Mouse (Mus musculus) Muller cell, postnatal 12 days (primary cell): Measurements from ENCODE around the gene Rft1.

Experiments used
- DNase-seq: peaks from one replicate; pipeline ENCODE4 v3.0.0-alpha.2; 2015; ENCODE audit errors: inconsistent ontology term

The Rft1 gene

GRCm38 (mm10) chr14:30653943-30654659, at the start of gene Rft1:
Rft1 (plus strand) TSS chr14:30654360.
- DNase-seq: peak; percentile 96

GRCm38 (mm10) chr14:30606817-30607216, 47.3 kb upstream of the Rft1 start:
- DNase-seq: no peak

DNA sequence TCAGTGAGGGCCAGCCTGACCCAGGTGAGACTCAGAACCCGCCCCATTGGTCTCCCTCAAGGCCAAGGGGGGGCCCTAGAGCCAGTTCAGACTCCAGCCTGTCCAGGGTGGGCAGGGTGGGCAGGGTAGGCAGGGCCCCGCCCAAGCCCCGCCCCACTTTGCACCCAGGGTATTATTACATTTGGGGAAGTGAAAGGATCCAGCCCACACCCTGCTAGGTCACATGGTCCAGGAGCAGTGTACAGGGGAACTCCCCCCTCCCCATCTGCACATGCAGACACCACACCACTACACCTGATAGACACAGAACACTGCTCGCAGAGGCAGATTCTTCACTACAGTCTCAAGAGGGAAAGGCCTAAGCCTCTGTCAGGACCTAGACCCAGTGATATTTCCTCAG, 46.5 kb upstream of the Rft1 start:
- no peak for DNase-seq

DNA sequence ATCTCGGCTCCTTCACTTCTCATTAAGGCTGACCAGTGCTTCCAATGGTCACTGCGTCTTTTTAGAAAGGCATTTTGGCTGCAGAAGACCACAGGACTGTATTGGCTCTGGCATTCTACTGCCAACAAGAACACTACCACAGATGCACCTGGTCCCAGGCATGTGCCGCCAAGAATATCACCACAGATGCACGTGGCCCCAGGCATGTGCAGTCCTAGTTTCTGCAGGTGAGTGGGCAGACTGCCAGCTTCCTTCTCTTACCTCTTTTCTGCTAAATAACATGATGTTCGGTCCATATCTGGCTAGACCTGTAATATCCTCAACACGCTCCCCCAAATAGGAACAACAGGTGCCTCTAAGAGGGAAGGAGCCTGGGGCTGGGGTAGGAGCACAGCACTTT, 46.0 kb upstream of the Rft1 start:
- no peak for DNase-seq

DNA sequence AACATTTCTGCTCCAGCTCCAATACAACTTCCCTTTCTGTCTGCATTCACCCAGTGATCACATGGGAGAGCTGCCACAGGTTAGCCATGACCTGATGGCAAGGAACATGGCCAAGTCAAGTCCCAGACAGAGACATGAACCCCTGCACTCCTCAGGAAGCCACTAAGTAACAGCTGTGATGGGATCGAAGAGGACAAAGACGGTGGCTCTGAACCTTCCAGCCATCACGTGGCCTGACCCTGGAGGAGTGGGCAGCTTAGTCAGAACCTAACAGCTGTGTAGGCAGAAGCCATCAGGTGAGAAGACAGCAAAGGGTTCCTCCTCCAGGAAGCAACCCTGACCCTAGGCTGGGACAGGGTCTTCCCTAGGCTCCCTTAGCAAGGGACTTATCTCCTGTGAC, 44.7 kb upstream of the Rft1 start:
- no peak for DNase-seq

- DNase-seq: no peak
These were observed 43.9 kb upstream of the Rft1 start for GRCm38 (mm10) chr14:30610304-30610703.

DNA sequence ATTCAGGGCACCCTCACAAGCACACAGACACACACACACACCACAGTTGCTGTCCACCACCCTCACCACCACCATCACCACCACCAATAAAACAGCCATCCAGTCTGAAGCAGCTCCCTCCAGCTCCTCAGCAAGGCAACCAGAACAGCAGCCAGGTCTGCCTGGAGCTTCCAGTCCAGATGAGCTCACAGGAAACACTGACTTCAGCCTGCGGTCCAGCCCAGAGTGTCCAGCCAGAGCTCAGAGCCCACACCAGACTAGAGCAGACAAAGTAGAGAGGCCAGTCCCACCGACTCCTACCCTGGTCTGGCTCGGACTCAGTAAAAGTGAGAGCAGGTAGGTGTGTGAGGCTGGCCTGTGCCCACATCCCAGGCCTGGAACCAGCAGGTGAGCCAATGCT, 43.2 kb upstream of the Rft1 start:
- no peak for DNase-seq

DNA sequence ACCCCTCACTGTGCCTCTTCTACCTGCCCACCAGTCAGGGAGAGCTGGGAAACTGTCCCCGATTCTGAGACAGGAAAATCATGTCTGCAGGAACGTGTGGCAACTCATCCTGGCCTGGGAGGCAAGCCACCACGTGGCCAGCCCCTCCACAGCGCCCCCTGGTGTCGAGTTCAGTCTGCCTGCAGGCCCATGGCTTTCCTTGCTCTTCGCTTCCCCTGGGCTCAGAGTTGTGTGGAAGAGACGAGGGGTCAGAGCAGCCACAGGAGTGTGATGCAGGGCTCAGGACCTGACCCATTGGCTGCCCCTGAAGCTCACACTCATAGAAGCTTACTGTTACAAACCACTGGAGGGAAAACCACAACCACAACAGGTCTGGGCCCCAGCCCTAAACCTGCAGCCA, 41.6 kb upstream of the Rft1 start:
- peak; percentile 54 for DNase-seq

DNA sequence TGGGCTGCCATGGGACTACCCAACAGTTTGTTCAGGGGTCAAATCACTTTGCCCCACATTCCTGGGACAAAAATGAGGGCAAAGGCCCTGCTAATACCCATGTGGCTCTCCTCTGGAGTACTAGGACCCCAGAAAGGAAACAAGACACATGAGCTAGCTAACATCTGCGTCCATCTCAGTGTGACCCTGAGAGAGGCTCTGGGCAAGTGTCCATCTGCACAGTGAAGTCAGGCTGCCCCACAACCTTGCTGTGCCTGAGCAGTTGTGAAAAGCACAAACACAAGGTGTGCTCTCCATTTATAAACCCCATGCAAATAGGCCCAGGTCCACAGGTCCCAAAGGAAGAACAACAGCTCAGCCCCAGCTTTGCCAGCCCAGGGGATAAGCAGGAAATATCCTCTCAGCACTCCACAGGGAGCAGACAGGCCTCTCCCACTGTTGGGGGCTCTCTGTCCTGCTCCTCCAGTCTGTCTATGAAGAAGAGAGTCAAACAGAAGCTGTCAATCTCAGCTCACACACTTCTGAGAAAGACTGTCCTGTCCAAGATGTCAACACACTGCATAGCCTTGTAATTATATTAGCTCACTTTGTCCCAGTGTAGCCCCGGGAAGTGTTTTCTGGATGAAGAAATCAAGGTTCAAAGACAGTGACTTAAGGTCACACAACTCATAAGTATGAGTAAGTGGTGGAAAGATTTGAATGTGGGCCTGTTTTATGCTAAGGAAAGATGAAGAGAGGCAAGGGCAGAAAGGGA, 41.0 kb upstream of the Rft1 start:
- DNase-seq: no peak

GRCm38 (mm10) chr14:30616751-30617150, 37.4 kb upstream of the Rft1 start:
- no peak for DNase-seq

- no peak for DNase-seq
These were observed 35.3 kb upstream of the Rft1 start for GRCm38 (mm10) chr14:30618746-30619275.

DNA sequence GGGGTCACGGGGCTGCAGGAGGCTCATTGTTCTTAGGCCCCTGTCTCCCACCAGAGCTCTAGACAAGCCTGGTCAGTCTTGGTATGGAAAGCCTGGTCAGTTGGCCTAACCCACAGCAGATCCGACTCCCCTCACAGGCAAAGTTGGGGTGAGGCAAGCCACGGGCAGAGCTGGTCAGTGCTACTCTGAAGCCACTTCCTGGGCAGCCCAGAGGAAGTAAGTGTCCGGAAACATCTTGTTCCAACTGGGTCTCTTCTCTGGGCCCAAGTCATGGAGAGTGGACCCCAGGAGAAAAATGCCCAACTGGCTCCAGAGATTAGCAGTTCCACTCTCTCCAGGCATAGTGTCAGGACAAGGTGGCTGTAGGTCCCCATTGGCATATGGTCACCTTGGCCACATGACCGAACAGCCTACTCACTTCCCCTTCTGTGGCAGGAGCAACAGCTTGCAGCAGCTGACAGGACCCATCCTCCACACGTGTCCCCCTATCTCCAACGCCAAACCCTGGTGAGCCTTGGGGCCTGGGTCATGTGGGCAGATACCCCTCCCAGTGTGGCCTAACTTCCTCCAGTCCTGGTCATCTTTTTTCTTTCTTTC, 34.1 kb upstream of the Rft1 start:
- DNase-seq: no peak

DNA sequence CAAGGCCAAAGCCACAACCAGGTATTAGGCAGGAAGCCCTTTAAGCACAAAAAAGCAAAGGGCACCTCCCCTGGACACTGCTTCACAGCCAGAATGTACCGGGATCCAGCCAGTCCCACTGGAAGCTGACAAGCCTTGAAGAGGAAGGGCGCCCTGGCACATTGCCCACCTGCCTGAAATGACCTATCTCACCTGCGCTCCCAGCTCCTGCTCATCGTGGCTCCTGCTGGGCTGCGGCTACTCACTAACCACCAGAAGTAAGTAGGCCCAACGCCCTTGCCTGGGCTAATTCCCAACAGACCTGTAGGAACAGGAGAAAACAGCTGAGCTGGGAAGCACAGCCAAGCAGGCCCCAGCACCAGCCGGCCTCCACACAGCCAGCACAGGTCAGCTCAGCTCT, 32.0 kb upstream of the Rft1 start:
- no peak for DNase-seq

DNA sequence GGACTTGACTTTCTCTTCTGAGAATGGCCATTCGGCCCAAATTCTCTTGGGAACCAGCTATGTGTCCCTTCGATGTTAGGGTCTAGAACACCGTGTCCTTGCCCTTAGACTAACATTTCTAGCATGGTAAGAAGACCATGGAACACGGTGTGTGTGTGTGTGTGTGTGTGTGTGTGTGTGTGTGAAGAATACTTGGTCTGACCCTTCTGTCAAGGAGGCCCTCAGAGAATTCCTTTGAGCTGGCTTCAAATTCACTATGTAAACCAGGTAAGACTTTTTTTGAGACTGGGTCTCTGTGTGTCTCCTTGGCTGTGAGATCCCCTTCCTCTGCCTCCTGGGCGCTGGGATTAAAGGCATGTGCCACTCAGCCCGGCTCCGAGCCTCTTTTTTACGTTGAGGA, 31.6 kb upstream of the Rft1 start:
- no peak for DNase-seq

- DNase-seq: peak; percentile 27
These were observed 29.9 kb upstream of the Rft1 start for GRCm38 (mm10) chr14:30624277-30624721.

GRCm38 (mm10) chr14:30625131-30625807, 28.9 kb upstream of the Rft1 start:
- DNase-seq: peak; percentile 83

DNA sequence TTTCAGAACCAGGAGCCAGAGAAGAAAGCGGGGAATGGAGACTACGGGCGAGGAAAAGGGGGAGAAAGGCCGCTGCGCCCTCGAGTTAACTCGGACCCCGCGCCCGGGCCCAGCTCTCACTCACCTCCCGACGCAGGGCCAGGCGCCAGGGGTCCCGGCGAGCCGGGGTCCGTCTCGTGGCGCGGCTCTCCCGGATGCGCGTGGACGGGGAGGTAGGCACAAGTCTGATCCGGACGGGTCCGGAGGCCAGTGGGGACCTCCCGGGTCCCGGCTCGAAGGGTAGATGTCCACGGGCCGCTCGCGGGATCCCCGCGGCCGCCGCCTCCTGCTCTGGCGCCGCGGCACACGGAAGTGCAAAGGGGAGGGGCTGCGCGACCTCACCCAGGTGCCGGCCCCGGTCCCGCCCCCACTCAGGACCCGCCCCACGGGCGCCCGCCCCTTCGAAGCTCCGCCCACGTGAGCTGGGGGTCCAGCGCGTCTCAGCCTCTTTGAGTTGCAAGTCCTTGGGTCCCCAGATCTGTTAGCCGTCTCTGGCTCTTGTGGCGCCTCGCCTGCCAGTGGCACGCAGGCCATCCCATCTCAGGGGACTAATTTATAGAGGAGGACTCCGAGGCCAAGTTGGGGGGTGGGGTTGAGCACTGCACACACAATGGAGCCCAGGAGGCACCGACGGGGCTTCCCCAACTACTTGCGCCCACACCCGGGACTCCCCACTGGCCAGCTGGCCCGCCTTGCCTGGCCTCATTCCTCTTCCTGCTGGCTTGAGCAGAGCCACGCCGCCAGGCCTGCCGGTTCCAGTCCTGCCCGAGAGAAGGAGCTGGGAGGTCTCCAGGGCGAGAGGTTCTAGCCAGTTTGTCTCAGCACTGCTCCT, 28.1 kb upstream of the Rft1 start, which contains the start of gene Prkcd:
Gene Prkcd (minus strand): TSS at position 355 of the 871 bp plus-strand sequence.
- DNase-seq: peak; percentile 94

- DNase-seq: no peak
These were observed 27.1 kb upstream of the Rft1 start for GRCm38 (mm10) chr14:30626756-30627742.

GRCm38 (mm10) chr14:30628235-30628634, 25.9 kb upstream of the Rft1 start:
- DNase-seq: no peak

DNA sequence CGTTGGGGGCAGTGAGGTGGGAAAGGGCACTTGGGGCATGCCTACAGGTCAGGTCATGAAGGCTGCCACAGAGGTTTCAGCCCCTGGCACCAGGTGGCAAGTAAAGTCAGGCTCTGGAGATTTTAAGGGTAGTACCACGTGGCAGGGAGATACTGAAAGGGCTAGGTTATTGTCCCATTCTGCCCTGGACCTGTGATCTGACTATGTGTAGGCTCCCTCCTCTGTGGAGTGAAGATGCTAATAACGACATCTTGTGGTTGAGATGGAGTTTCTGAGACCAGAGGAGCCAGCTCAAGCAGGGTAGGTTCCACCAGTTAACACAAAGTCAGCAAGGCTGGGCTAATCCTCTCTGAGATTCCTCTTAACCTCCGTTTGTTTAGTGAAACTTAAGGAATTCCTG, 24.3 kb upstream of the Rft1 start:
- no peak for DNase-seq
